Mouse (Mus musculus) natural killer cell, adult 2 months (primary cell): ENCODE results near the gene Sema4d.

Experiments used
- DNase-seq, 2 experiments: peaks; one replicate each; pipeline ENCODE4 v3.0.0; 2022; ENCODE audit warnings: low spot score in 2 of 2

The Sema4d gene

DNA sequence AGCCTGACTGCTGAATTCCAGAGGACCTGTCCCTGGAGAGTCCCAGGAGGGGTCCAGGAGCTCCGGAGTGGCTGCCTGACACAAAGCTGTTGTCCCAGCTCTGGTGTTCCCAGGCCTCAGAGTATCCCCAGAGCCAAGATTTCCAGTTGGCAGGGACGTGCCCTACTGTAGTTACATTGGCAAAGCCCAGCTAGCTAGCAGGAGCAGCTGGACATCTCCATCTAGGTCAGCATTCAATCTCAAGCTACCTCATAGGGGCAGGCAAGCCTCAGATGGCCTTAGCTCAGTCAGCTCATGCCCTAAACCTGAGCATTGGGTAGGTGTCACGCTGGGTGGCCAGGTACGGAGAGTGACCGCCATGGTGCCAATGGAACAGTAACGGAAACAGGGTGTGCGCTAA is 62.1 kb downstream of the Sema4d start:
- DNase-seq, result no peak

- no peak for DNase-seq
Measured at GRCm38 (mm10) chr13:51729887-51730361, 63.6 kb downstream of the Sema4d start.

DNA sequence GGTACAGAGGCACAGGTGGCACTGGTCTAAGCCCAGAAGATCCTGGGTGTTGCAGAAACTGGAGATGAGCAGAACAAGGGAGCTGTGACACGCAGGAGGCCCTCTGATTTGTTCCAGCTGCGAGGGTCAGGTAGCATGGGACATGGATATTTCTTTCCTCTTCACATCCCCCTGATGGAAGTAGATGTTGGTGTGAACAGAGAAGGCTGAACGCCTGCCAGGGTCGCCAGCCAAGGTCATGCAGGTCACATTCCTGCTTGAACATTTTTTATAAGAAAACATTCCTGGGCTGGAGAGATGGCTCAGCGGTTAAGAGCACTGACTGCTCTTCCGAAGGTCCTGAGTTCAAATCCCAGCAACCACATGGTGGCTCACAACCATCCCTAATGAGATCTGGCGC is 66.2 kb downstream of the Sema4d start:
- DNase-seq, result no peak

DNA sequence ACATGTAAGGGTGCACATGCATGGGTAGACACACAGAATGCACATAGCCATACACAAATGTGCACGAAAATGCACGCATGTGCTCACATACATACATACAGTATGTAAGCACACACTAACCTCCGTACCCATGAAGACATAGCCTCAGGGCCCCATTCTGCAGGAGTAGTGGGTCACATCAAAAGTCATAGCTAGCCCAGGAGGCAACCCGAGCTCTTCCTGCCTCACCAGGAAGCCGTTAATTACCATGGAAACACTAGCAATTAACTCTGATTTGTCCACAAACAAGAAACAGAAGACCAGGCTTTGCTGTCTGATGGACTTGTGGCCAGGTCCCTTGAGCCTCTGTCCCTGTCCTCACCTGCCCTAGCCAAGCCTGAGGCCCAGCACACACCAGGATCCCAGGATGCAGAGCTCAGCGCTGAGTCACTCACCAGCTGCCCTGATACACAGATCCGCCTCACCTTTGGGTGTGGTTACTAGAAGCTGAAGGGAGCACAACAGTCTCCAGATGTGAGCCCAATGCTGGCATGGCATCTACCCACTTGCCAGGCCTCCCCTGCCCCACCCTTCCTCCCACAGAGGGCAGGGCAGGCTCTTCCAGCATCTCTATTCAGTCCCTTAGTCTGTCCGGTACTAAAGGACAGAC is 67.5 kb downstream of the Sema4d start:
- DNase-seq, result no peak

- no peak for DNase-seq
Measured at GRCm38 (mm10) chr13:51725446-51725845, 68.1 kb downstream of the Sema4d start.

DNA sequence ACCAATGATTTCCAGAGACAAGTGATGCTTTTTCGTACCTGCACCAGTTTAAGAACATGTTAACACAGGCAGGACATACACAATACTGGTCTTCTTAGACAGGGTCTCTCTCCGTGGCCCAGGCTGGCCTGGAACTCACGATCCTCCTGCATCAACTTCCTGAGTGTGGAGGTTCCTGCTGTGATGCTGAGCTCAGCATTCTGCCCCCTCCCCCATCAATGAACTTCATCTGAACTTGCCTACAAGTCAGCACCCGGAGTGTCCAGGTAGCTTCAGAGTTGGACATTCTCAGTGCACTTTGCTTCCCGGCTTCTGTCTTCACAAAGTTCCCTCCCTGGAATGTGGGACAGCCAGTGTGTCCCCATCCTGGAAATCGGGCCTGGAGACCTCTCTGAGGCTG is 69.0 kb downstream of the Sema4d start:
- no peak for DNase-seq

GRCm38 (mm10) chr13:51723114-51723513 is 70.4 kb downstream of the Sema4d start:
- no peak for DNase-seq

GRCm38 (mm10) chr13:51720556-51720955 is 73.0 kb downstream of the Sema4d start:
- DNase-seq, result no peak

- no peak for DNase-seq
Measured at GRCm38 (mm10) chr13:51719256-51719655, 74.3 kb downstream of the Sema4d start.

DNA sequence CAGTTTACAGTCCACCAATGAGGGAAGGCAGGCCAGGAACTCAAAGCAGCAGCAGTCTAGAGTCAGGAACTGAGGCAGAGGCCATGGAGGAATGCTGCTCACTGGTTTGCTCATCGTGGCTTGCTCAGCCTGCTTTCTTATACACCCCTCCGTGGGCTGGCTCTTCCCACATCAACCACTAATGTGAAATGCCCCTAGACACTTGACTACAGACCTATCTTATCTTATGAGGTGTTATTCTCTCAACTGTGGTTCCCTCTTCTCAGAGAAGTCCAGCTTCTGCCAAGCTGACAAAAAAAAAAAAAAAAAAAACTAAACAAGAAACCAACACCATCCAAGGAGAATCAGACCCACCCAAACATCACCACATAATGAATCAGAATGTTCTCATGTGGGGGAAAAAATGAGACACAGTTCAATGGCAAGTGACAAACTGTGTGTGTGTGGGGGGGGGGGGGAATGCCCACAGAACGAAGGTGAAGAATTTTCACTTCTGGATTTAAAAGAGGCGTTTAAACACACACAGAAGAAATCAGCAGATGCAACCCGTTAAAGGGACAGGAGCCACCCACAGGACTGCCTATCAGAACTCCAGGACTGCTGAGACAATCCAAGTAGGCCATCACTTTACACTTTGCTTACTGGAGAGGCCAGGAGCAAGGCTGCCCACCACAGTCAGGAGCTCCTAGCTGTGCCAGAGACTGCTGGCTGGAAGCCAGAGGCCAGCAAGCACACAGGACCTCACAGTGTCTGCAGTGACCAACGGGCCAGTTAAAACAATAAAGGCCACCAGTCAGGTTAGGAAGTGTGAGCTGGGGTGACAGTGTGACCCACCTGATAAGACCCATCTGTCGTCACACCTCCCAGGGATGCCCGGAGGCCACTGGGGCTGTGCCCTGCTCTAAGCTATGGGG is 76.9 kb downstream of the Sema4d start:
- no peak for DNase-seq

DNA sequence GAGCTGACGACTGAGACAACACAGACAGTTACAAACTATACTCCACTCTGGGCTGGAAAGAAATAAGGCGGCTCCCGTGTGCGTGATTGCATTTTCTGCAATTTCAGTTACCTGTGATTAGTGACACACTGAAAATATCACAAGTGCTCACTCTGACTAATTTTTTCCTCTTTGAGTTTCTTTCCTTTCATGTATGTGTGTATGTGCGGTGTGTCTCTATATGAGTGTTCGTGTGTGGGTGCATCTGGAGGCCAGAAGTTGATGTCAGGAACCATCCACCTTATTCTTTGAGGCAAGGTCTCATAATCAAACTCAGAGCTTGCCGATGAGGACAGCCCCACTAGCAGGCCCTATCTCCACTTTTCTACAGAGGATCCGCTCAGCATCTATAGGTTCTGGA is 81.5 kb downstream of the Sema4d start:
- DNase-seq, result no peak

GRCm38 (mm10) chr13:51710738-51711137 is 82.8 kb downstream of the Sema4d start:
- DNase-seq, result no peak

GRCm38 (mm10) chr13:51705882-51706854 is 87.4 kb downstream of the Sema4d start:
- no peak for DNase-seq

DNA sequence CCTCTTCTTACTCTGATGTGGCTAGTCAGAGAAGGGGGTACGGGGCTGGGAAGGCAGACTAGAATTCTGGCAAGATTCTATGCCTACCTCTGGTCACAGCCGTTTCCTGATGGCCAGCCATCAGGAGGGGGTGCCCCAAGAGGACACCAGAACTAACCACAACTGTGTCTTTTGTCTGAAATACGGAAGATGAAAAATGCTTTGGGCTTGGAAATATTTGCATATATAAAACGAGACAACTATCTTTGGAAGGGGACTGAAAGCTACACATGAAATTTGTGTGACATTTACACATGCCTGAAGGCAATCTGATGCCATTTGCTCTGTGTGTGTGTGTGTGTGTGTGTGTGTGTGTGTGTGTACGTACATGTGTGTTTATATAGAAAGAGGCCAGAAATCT is 89.7 kb downstream of the Sema4d start:
- no peak for DNase-seq

- no peak for DNase-seq
Measured at GRCm38 (mm10) chr13:51698318-51698717, 95.2 kb downstream of the Sema4d start.

GRCm38 (mm10) chr13:51697897-51698296 is 95.7 kb downstream of the Sema4d start:
- DNase-seq, result no peak

DNA sequence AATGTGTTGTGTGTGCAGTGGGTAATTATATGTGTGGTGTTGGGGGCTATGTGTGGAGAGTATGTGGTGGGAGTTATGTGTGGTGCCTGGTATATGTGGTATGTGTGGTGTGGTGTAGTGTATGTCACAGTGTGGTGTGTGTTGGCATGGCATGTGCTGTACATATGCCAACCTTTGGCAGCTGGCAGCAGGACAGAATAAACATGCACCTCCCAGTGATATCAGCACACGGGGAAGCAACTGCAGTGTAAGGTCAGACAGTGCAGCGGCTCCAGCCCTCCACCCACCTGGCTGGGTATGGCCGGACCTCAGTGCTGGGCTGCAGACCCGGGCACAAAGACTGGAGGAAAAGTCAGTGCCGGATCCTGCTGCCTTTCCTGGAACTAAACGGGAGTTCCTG is 96.1 kb downstream of the Sema4d start:
- DNase-seq, result no peak

GRCm38 (mm10) chr13:51696481-51696880 is 97.1 kb downstream of the Sema4d start:
- no peak for DNase-seq

DNA sequence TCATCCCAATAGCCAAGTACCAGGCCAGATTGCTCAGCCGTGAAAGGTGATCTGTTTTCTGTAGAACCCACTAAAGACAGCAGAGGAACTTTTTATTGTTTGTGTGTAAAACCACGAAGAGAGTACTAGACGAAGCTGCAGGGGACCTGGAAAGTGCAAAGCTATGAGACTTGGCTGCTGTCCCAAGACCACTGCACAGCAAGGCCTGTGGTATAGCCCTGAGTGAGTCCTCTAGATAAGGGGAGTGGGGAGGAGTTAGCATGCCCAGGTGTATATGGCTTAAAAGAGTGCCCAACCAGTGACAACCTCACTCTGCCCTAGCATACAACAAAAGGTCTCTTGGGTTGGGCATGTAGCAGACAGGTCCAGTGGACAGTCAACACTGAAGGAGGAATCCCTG is 104.9 kb downstream of the Sema4d start:
- no peak for DNase-seq

DNA sequence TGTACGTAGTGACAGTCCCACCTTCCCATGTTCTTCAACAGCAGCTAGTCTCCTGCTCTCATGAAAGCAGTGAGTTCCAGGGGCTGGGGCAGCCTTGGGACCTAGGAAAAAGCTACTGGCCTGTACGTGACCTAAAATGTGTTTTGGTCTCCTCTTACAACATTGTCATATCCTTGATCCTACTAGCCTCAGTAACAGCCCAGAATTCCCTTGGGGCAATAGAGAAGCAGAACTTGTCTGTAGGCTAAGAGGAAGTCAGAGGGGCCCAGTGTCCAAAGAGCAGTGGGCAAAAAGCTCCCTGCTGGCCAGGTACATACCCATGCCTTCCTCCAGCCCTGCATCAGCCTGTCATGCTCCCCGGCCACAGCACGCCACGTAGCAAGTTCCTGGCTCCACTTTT is 106.6 kb downstream of the Sema4d start:
- DNase-seq, result no peak

GRCm38 (mm10) chr13:51685290-51685966 is 108.1 kb downstream of the Sema4d start:
- no peak for DNase-seq
